Mouse (Mus musculus): ENCODE results near the gene Kif13a. TPM values are rescaled to one million over a fixed set of nuclear protein-coding genes. Genes with fewer than 3 reads are reported as not detected.

The Kif13a gene
- polyA plus RNA-seq, 1 experiment from 2014 or later = 30.6 TPM

- Histone ChIP-seq H3K9ac (peak overlapping the region; percentile 45), H3K27ac (peak overlapping the region; percentile 25; the same call in 1 of the 2 replicates), H3K36me3 (no peaks in the 10 kb centered on the region), H3K4me2 (peak overlapping the region; percentile 91), H3K27me3 (no peaks in the 10 kb centered on the region), H3K9me3 (no peaks in the 10 kb centered on the region), H3K4me3 (peak overlapping the region; percentile 50), H3K4me1 (peaks cover 6% of the 10 kb centered on the region; the same call in 1 of the 2 replicates)
- WGBS = under 1% methylated on average over 12 of the region's 12 CpGs
- peak; percentile 41; the same call in 1 of the 2 replicates for ATAC-seq (ENCODE audit: borderline replicate concordance, extremely low read depth, low FRiP score, low TSS enrichment)
Measured at GRCm38 (mm10) chr13:46736479-46736865, 193.2 kb downstream of the Kif13a start.

GRCm38 (mm10) chr13:46735808-46736478 is 193.7 kb downstream of the Kif13a start:
- H3K9me3 ChIP-seq = no peaks in the 10 kb centered on the region
- peak overlapping the region; percentile 25 for H3K27ac ChIP-seq
- H3K27me3 ChIP-seq = no peaks in the 10 kb centered on the region
- peak overlapping the region; percentile 50 for H3K4me3 ChIP-seq
- peak overlapping the region; percentile 45 for H3K9ac ChIP-seq
- no peaks in the 10 kb centered on the region for H3K36me3 ChIP-seq
- peak; percentile 79; the same call in 1 of the 2 replicates for ATAC-seq (ENCODE audit: borderline replicate concordance, extremely low read depth, low FRiP score, low TSS enrichment)
- under 1% methylated on average over 20 of the region's 20 CpGs for WGBS
- H3K4me1 ChIP-seq = peaks cover 6% of the 10 kb centered on the region; the same call in 1 of the 2 replicates
- H3K4me2 ChIP-seq = peak overlapping the region; percentile 91

- Histone ChIP-seq H3K27me3 (no peaks in the 10 kb centered on the region), H3K36me3 (no peaks in the 10 kb centered on the region), H3K9ac (peak overlapping the region; percentile 45), H3K27ac (peak overlapping the region; percentile 14; the same call in 1 of the 2 replicates), H3K4me3 (peak overlapping the region; percentile 50), H3K4me2 (peak overlapping the region; percentile 91), H3K4me1 (peaks cover 6% of the 10 kb centered on the region; the same call in 1 of the 2 replicates), H3K9me3 (no peaks in the 10 kb centered on the region)
- no peak for ATAC-seq (ENCODE audit: borderline replicate concordance, extremely low read depth, low FRiP score, low TSS enrichment)
- 28% methylated on average over 11 of the region's 11 CpGs for WGBS
Measured at GRCm38 (mm10) chr13:46735219-46735807, 194.4 kb downstream of the Kif13a start.

- Histone ChIP-seq H3K4me2 (no peak overlapping the region), H3K36me3 (no peaks in the 10 kb centered on the region), H3K4me3 (no peak overlapping the region), H3K27ac (no peak overlapping the region), H3K4me1 (peaks cover 12% of the 10 kb centered on the region), H3K27me3 (no peaks in the 10 kb centered on the region), H3K9me3 (no peaks in the 10 kb centered on the region), H3K9ac (no peak overlapping the region)
- 58% methylated on average over 2 of the region's 2 CpGs for WGBS
- ATAC-seq (ENCODE audit: borderline replicate concordance, extremely low read depth, low FRiP score, low TSS enrichment) = no peak
Measured at GRCm38 (mm10) chr13:46729998-46730397, 199.7 kb downstream of the Kif13a start.

GRCm38 (mm10) chr13:46728411-46728810 is 201.3 kb downstream of the Kif13a start:
- Histone ChIP-seq H3K9ac (peak overlapping the region; percentile 47), H3K27ac (peak overlapping the region; percentile 98), H3K27me3 (no peaks in the 10 kb centered on the region), H3K4me3 (peak overlapping the region; percentile 100), H3K9me3 (no peaks in the 10 kb centered on the region), H3K4me1 (peaks cover 20% of the 10 kb centered on the region), H3K36me3 (no peaks in the 10 kb centered on the region), H3K4me2 (peak overlapping the region; percentile 66)
- no peak for ATAC-seq (ENCODE audit: borderline replicate concordance, extremely low read depth, low FRiP score, low TSS enrichment)
- WGBS = 32% methylated on average over 5 of the region's 5 CpGs

- Histone ChIP-seq H3K27me3 (no peaks in the 10 kb centered on the region), H3K9ac (peak within 1 kb of the TSS; percentile 97), H3K27ac (peak within 1 kb of the TSS; percentile 98), H3K4me2 (peak within 1 kb of the TSS; percentile 66), H3K9me3 (no peaks in the 10 kb centered on the region), H3K4me3 (peak within 1 kb of the TSS; percentile 100), H3K4me1 (peaks cover 20% of the 10 kb centered on the region), H3K36me3 (no peaks in the 10 kb centered on the region)
- ATAC-seq (ENCODE audit: borderline replicate concordance, extremely low read depth, low FRiP score, low TSS enrichment) = peak; percentile 92
- 0% methylated on average over 29 of the region's 51 CpGs for WGBS
Measured at GRCm38 (mm10) chr13:46727837-46728268, 201.8 kb downstream of the Kif13a start, which contains the start of gene Nup153. Gene Nup153, minus strand, starts transcription at chr13:46727940.

- peak overlapping the region; percentile 97 for H3K9ac ChIP-seq
- peak overlapping the region; percentile 98 for H3K27ac ChIP-seq
- no peaks in the 10 kb centered on the region for H3K36me3 ChIP-seq
- H3K27me3 ChIP-seq = no peaks in the 10 kb centered on the region
- peak; percentile 89 for ATAC-seq (ENCODE audit: borderline replicate concordance, extremely low read depth, low FRiP score, low TSS enrichment)
- whole genome bisulfite sequencing = under 1% methylated on average over 76 of the region's 85 CpGs
- peaks cover 20% of the 10 kb centered on the region for H3K4me1 ChIP-seq
- H3K4me2 ChIP-seq = peak overlapping the region; percentile 66
- peak overlapping the region; percentile 100 for H3K4me3 ChIP-seq
- no peaks in the 10 kb centered on the region for H3K9me3 ChIP-seq
Measured at GRCm38 (mm10) chr13:46727038-46727836, 202.4 kb downstream of the Kif13a start.

GRCm38 (mm10) chr13:46726288-46727037 is 203.2 kb downstream of the Kif13a start:
- Histone ChIP-seq H3K4me3 (peak overlapping the region; percentile 100), H3K9me3 (no peaks in the 10 kb centered on the region), H3K27ac (peak overlapping the region; percentile 98), H3K9ac (peak overlapping the region; percentile 97), H3K27me3 (no peaks in the 10 kb centered on the region), H3K4me2 (peak overlapping the region; percentile 66), H3K36me3 (no peaks in the 10 kb centered on the region), H3K4me1 (peaks cover 20% of the 10 kb centered on the region)
- ATAC-seq (ENCODE audit: borderline replicate concordance, extremely low read depth, low FRiP score, low TSS enrichment) = no peak
- under 1% methylated on average over 30 of the region's 30 CpGs for WGBS

- no peak for ATAC-seq (ENCODE audit: borderline replicate concordance, extremely low read depth, low FRiP score, low TSS enrichment)
- WGBS = 24% methylated on average over 2 of the region's 2 CpGs
- Histone ChIP-seq H3K27ac (no peak overlapping the region), H3K4me1 (peaks cover 22% of the 10 kb centered on the region), H3K36me3 (no peaks in the 10 kb centered on the region), H3K9ac (no peak overlapping the region), H3K4me2 (peak overlapping the region; percentile 66), H3K9me3 (no peaks in the 10 kb centered on the region), H3K4me3 (0 out of 2 replicates have a peak overlapping the region, but pooled peaks have one; percentile 6), H3K27me3 (no peaks in the 10 kb centered on the region)
Measured at GRCm38 (mm10) chr13:46725227-46725626, 204.4 kb downstream of the Kif13a start.

GRCm38 (mm10) chr13:46724371-46724770 is 205.3 kb downstream of the Kif13a start:
- peak overlapping the region; percentile 1; the same call in 1 of the 2 replicates for H3K4me3 ChIP-seq
- H3K9ac ChIP-seq = no peak overlapping the region
- H3K27me3 ChIP-seq = no peaks in the 10 kb centered on the region
- H3K27ac ChIP-seq = no peak overlapping the region
- peak overlapping the region; percentile 66; the same call in 1 of the 2 replicates for H3K4me2 ChIP-seq
- H3K36me3 ChIP-seq = no peaks in the 10 kb centered on the region
- H3K9me3 ChIP-seq = no peaks in the 10 kb centered on the region
- H3K4me1 ChIP-seq = peaks cover 22% of the 10 kb centered on the region
- ATAC-seq (ENCODE audit: borderline replicate concordance, extremely low read depth, low FRiP score, low TSS enrichment) = no peak

GRCm38 (mm10) chr13:46721009-46721408 is 208.7 kb downstream of the Kif13a start:
- Histone ChIP-seq H3K4me3 (no peak overlapping the region), H3K9ac (no peak overlapping the region), H3K36me3 (peaks cover 4% of the 10 kb centered on the region), H3K9me3 (no peaks in the 10 kb centered on the region), H3K27me3 (no peaks in the 10 kb centered on the region), H3K4me2 (no peak overlapping the region), H3K4me1 (peaks cover 17% of the 10 kb centered on the region), H3K27ac (no peak overlapping the region)
- no peak for ATAC-seq (ENCODE audit: borderline replicate concordance, extremely low read depth, low FRiP score, low TSS enrichment)
